27 mouse cellular contexts compared by ENCODE assay signal in the genomic region with DNA sequence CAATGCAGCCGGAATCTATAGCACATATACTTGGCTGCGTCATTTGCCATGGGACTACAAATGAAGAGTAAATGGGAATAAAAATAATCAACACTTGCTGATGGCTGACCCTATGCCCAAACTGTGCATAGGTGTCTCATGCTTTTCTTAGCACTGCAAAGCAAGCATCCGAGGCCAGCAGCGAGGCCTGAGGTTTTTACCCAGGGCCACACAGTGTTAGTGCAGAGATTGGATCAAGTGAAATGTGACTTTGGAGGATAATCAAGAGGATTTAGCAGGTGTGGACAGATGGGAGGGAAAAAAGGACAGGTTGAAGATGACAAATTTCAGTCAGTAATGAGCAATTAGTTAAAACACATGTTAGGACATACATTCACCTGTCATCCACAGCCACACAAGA.
"Had no signal": no experiment of that assay in that cellular context is flagged by ENCODE, and none has a peak within 500 bp of the region (broad histone marks: within the 10 kb centered on the region; RNA-seq: fewer than 3 reads in every experiment).

No protein-coding gene starts in this region.

- H3K36me3 ChIP-seq: embryonic facial prominence, embryonic 10.5 days; embryonic facial prominence, embryonic 12.5 days; embryonic facial prominence, embryonic 13.5 days; embryonic facial prominence, embryonic 15.5 days; forebrain, embryonic 10.5 days; forebrain, embryonic 12.5 days; forebrain, embryonic 15.5 days had no signal

- H3K27me3 ChIP-seq: embryonic facial prominence, embryonic 12.5 days; embryonic facial prominence, embryonic 13.5 days; embryonic facial prominence, embryonic 15.5 days; forebrain, embryonic 13.5 days; forebrain, embryonic 15.5 days had no signal

- H3K4me3 ChIP-seq: embryonic facial prominence, embryonic 10.5 days; embryonic facial prominence, embryonic 12.5 days; embryonic facial prominence, embryonic 13.5 days; embryonic facial prominence, embryonic 15.5 days; erythroblast, embryonic 14.5 days; forebrain, embryonic 10.5 days; forebrain, embryonic 12.5 days; forebrain, embryonic 13.5 days; forebrain, embryonic 15.5 days; gastrocnemius, adult 2 months; heart, adult 2 months had no signal

- H3K4me2 ChIP-seq: embryonic facial prominence, embryonic 12.5 days; embryonic facial prominence, embryonic 13.5 days; embryonic facial prominence, embryonic 15.5 days; forebrain, embryonic 12.5 days; forebrain, embryonic 13.5 days; forebrain, embryonic 15.5 days had no signal

- H3K9ac ChIP-seq: embryonic facial prominence, embryonic 12.5 days; embryonic facial prominence, embryonic 13.5 days; embryonic facial prominence, embryonic 15.5 days; forebrain, embryonic 12.5 days; forebrain, embryonic 13.5 days; forebrain, embryonic 15.5 days; forebrain, postnatal 0 days had no signal

- H3K4me1 ChIP-seq: embryonic facial prominence, embryonic 12.5 days had no signal

- H3K9me3 ChIP-seq: embryonic facial prominence, embryonic 10.5 days; embryonic facial prominence, embryonic 12.5 days; embryonic facial prominence, embryonic 13.5 days; embryonic facial prominence, embryonic 15.5 days; forebrain, embryonic 10.5 days; forebrain, embryonic 12.5 days; forebrain, embryonic 13.5 days; forebrain, embryonic 15.5 days had no signal

- DNase-seq: cerebellum, adult 8-10 months; cerebellum, adult 9-10 months; cerebellum, adult 9-11 months; cerebellum, postnatal 10 days; cerebellum, postnatal 14 days; cerebellum, postnatal 25 days; cerebellum, postnatal 36 days; embryo, embryonic 11 days; forebrain, postnatal 0 days; gastrocnemius, adult 2 months; gastrocnemius, postnatal 10 days; gastrocnemius, postnatal 14 days; gastrocnemius, postnatal 25 days; gastrocnemius, postnatal 36 days; heart, adult 18-20 months; heart, adult 2 months had no signal

- ATAC-seq: forebrain, embryonic 13.5 days; forebrain, embryonic 14.5 days; forebrain, embryonic 15.5 days; forebrain, embryonic 16.5 days; forebrain, postnatal 0 days had no signal

- H3K27ac ChIP-seq: embryonic facial prominence, embryonic 10.5 days; embryonic facial prominence, embryonic 12.5 days; embryonic facial prominence, embryonic 13.5 days; embryonic facial prominence, embryonic 15.5 days; forebrain, embryonic 10.5 days; forebrain, embryonic 12.5 days; forebrain, embryonic 13.5 days; forebrain, embryonic 15.5 days; gastrocnemius, adult 2 months; heart, adult 2 months had no signal
